Mouse (Mus musculus) hindbrain, embryonic 12.5 days (tissue): ENCODE measurements around the gene Ugt1a10. TPM values are rescaled to one million over a fixed set of nuclear protein-coding genes. Genes with fewer than 3 reads are reported as not detected.

Source experiments
- ATAC-seq: fragments of 200-750 bp; cut with Nextera tagmentation; 2 replicates; pipeline ENCODE4 v1.8.0; 2017; ENCODE audit warnings: moderate TSS enrichment; ENCODE audit not compliant: low FRiP score
- H3K27ac ChIP-seq: fragments of 300-500 bp; sonication (generic); 2 replicates; pipeline ENCODE4 v1.5.1; 2016; ENCODE audit warnings: mild to moderate bottlenecking
- H3K27me3 ChIP-seq: fragments of 300-500 bp; sonication (generic); 2 replicates; pipeline ENCODE4 v1.6.1; 2016; ENCODE audit warnings: mild to moderate bottlenecking
- H3K36me3 ChIP-seq: fragments of 300-500 bp; sonication (generic); 2 replicates; pipeline ENCODE4 v1.6.1; 2016; ENCODE audit warnings: mild to moderate bottlenecking
- H3K4me1 ChIP-seq: fragments of 300-500 bp; sonication (generic); 2 replicates; pipeline ENCODE4 v1.6.1; 2016
- H3K4me2 ChIP-seq: fragments of 300-500 bp; sonication (generic); replicated peaks from 2 replicates; pipeline ENCODE4 v1.6.1; 2016; ENCODE audit warnings: mild to moderate bottlenecking
- H3K4me3 ChIP-seq: fragments of 300-500 bp; sonication (generic); 2 replicates; pipeline ENCODE4 v1.5.1; 2016; ENCODE audit warnings: mild to moderate bottlenecking
- H3K9ac ChIP-seq: fragments of 300-500 bp; sonication (generic); 2 replicates; pipeline ENCODE4 v1.6.1; 2016; ENCODE audit warnings: mild to moderate bottlenecking, moderate library complexity
- H3K9me3 ChIP-seq: fragments of 300-500 bp; sonication (generic); replicated peaks from 2 replicates; pipeline ENCODE4 v1.6.1; 2016; ENCODE audit warnings: mild to moderate bottlenecking
- WGBS: fragments of 180-500 bp; shearing (Covaris S2); methylation state at CpG from one replicate; pipeline ENCODE4 v1.1.7; 2016; 5-methylcytosine and 5-hydroxymethylcytosine counted together
- polyA plus RNA-seq: library from polyadenylated mRNA; unstranded; fragments of >200 nt; fragmentation: Nextera tagmentation; extraction: Ambion mirVana; gene quantifications from 2 replicates; pipeline ENCODE4 v1.2.1, GENCODE M21; 2016

Gene Ugt1a10
- polyA plus RNA-seq, 1 experiment from 2014 or later, result not detected

GRCm38 (mm10) chr1:88231803-88232499 lies 176.8 kb downstream of the Ugt1a10 start:
- Histone ChIP-seq H3K4me2 (no peak overlapping the region), H3K4me1 (no peaks in the 10 kb centered on the region), H3K36me3 (no peaks in the 10 kb centered on the region), H3K27me3 (no peaks in the 10 kb centered on the region), H3K27ac (no peak overlapping the region), H3K4me3 (no peak overlapping the region), H3K9me3 (peaks cover 97% of the 10 kb centered on the region), H3K9ac (no peak overlapping the region)
- 68% methylated on average over 7 of the region's 7 CpGs for WGBS
- no peak for ATAC-seq

GRCm38 (mm10) chr1:88232664-88233380 lies 177.6 kb downstream of the Ugt1a10 start:
- H3K9me3 ChIP-seq, result peaks cover 97% of the 10 kb centered on the region
- no peaks in the 10 kb centered on the region for H3K27me3 ChIP-seq
- no peaks in the 10 kb centered on the region for H3K36me3 ChIP-seq
- WGBS, result 54% methylated on average over 3 of the region's 3 CpGs
- no peak overlapping the region for H3K4me3 ChIP-seq
- no peak overlapping the region for H3K9ac ChIP-seq
- no peak overlapping the region for H3K4me2 ChIP-seq
- H3K27ac ChIP-seq, result no peak overlapping the region
- ATAC-seq, result no peak
- H3K4me1 ChIP-seq, result no peaks in the 10 kb centered on the region

GRCm38 (mm10) chr1:88233421-88234247 lies 178.4 kb downstream of the Ugt1a10 start:
- H3K4me2 ChIP-seq, result no peak overlapping the region
- H3K27ac ChIP-seq, result no peak overlapping the region
- no peak overlapping the region for H3K4me3 ChIP-seq
- 0 out of 2 replicates have a peak, but pooled peaks have one; percentile 12 for ATAC-seq
- H3K36me3 ChIP-seq, result no peaks in the 10 kb centered on the region
- H3K27me3 ChIP-seq, result no peaks in the 10 kb centered on the region
- 68% methylated on average over 14 of the region's 14 CpGs for WGBS
- H3K9me3 ChIP-seq, result peaks cover 97% of the 10 kb centered on the region
- no peaks in the 10 kb centered on the region for H3K4me1 ChIP-seq
- H3K9ac ChIP-seq, result no peak overlapping the region

- no peak overlapping the region for H3K4me2 ChIP-seq
- peaks cover 97% of the 10 kb centered on the region for H3K9me3 ChIP-seq
- 66% methylated on average over 4 of the region's 4 CpGs for WGBS
- ATAC-seq, result no peak
- no peak overlapping the region for H3K27ac ChIP-seq
- H3K4me3 ChIP-seq, result no peak overlapping the region
- H3K27me3 ChIP-seq, result no peaks in the 10 kb centered on the region
- no peak overlapping the region for H3K9ac ChIP-seq
- no peaks in the 10 kb centered on the region for H3K4me1 ChIP-seq
- H3K36me3 ChIP-seq, result no peaks in the 10 kb centered on the region
Observed at GRCm38 (mm10) chr1:88234248-88234610, 179.0 kb downstream of the Ugt1a10 start.

- ATAC-seq, result 0 out of 2 replicates have a peak, but pooled peaks have one; percentile 2
- WGBS, result 45% methylated on average over 5 of the region's 5 CpGs
- H3K9me3 ChIP-seq, result peaks cover 97% of the 10 kb centered on the region
- no peak overlapping the region for H3K4me3 ChIP-seq
- H3K27ac ChIP-seq, result no peak overlapping the region
- H3K36me3 ChIP-seq, result no peaks in the 10 kb centered on the region
- no peaks in the 10 kb centered on the region for H3K4me1 ChIP-seq
- H3K9ac ChIP-seq, result no peak overlapping the region
- no peak overlapping the region for H3K4me2 ChIP-seq
- no peaks in the 10 kb centered on the region for H3K27me3 ChIP-seq
Observed at GRCm38 (mm10) chr1:88234646-88235045, 179.5 kb downstream of the Ugt1a10 start.

GRCm38 (mm10) chr1:88235046-88235893 lies 180.1 kb downstream of the Ugt1a10 start:
- Histone ChIP-seq H3K36me3 (no peaks in the 10 kb centered on the region), H3K9me3 (peaks cover 97% of the 10 kb centered on the region), H3K9ac (no peak overlapping the region), H3K4me3 (no peak overlapping the region), H3K27ac (no peak overlapping the region), H3K4me1 (no peaks in the 10 kb centered on the region), H3K27me3 (no peaks in the 10 kb centered on the region), H3K4me2 (no peak overlapping the region)
- peak; percentile 3; the same call in 1 of the 2 replicates for ATAC-seq
- WGBS, result 65% methylated on average over 11 of the region's 11 CpGs

- no peak for ATAC-seq
- Histone ChIP-seq H3K9ac (no peak overlapping the region), H3K4me2 (no peak overlapping the region), H3K36me3 (no peaks in the 10 kb centered on the region), H3K27ac (no peak overlapping the region), H3K9me3 (peaks cover 97% of the 10 kb centered on the region), H3K27me3 (no peaks in the 10 kb centered on the region), H3K4me1 (no peaks in the 10 kb centered on the region), H3K4me3 (no peak overlapping the region)
- 63% methylated on average over 4 of the region's 4 CpGs for WGBS
Observed at GRCm38 (mm10) chr1:88235894-88236415, 180.8 kb downstream of the Ugt1a10 start.

- H3K27ac ChIP-seq, result no peak overlapping the region
- peaks cover 95% of the 10 kb centered on the region for H3K9me3 ChIP-seq
- no peak overlapping the region for H3K4me2 ChIP-seq
- WGBS, result 78% methylated on average over 5 of the region's 5 CpGs
- ATAC-seq, result no peak
- H3K9ac ChIP-seq, result no peak overlapping the region
- H3K4me1 ChIP-seq, result no peaks in the 10 kb centered on the region
- H3K4me3 ChIP-seq, result no peak overlapping the region
- H3K27me3 ChIP-seq, result no peaks in the 10 kb centered on the region
- H3K36me3 ChIP-seq, result no peaks in the 10 kb centered on the region
Observed at GRCm38 (mm10) chr1:88237311-88237710, 182.1 kb downstream of the Ugt1a10 start.

- H3K9me3 ChIP-seq, result peaks cover 93% of the 10 kb centered on the region
- no peak overlapping the region for H3K4me2 ChIP-seq
- peak; percentile 15; the same call in 1 of the 2 replicates for ATAC-seq
- H3K4me1 ChIP-seq, result no peaks in the 10 kb centered on the region
- H3K4me3 ChIP-seq, result no peak overlapping the region
- no peak overlapping the region for H3K27ac ChIP-seq
- 80% methylated on average over 6 of the region's 6 CpGs for WGBS
- no peaks in the 10 kb centered on the region for H3K36me3 ChIP-seq
- no peaks in the 10 kb centered on the region for H3K27me3 ChIP-seq
- no peak overlapping the region for H3K9ac ChIP-seq
Observed at GRCm38 (mm10) chr1:88238771-88239170, 183.6 kb downstream of the Ugt1a10 start.

GRCm38 (mm10) chr1:88240072-88240471 lies 184.9 kb downstream of the Ugt1a10 start:
- H3K9ac ChIP-seq, result no peak overlapping the region
- H3K9me3 ChIP-seq, result peaks cover 92% of the 10 kb centered on the region
- H3K27ac ChIP-seq, result no peak overlapping the region
- H3K4me1 ChIP-seq, result no peaks in the 10 kb centered on the region
- no peak for ATAC-seq
- no peak overlapping the region for H3K4me3 ChIP-seq
- H3K4me2 ChIP-seq, result no peak overlapping the region
- H3K27me3 ChIP-seq, result no peaks in the 10 kb centered on the region
- WGBS, result 74% methylated on average over 5 of the region's 5 CpGs
- H3K36me3 ChIP-seq, result no peaks in the 10 kb centered on the region

GRCm38 (mm10) chr1:88240579-88240978 lies 185.4 kb downstream of the Ugt1a10 start:
- Histone ChIP-seq H3K4me1 (no peaks in the 10 kb centered on the region), H3K4me2 (no peak overlapping the region), H3K27me3 (no peaks in the 10 kb centered on the region), H3K9ac (no peak overlapping the region), H3K4me3 (no peak overlapping the region), H3K27ac (no peak overlapping the region), H3K36me3 (no peaks in the 10 kb centered on the region), H3K9me3 (peaks cover 92% of the 10 kb centered on the region)
- 76% methylated on average over 4 of the region's 4 CpGs for WGBS
- ATAC-seq, result peak; percentile 13
